Mouse (Mus musculus) skeletal muscle tissue, adult 2 months (tissue): ENCODE measurements around the gene Mrpl33.
"Not testable (repeated sequence)": the region's sequence is repeated elsewhere in the genome, so short reads cannot be mapped to it uniquely, and the experiment has no call there.

Source experiments
- DNase-seq: peaks from one replicate; pipeline ENCODE4 v3.0.0-alpha.2; 2012; ENCODE audit warnings: low read depth, low spot score

Mrpl33 gene

DNA sequence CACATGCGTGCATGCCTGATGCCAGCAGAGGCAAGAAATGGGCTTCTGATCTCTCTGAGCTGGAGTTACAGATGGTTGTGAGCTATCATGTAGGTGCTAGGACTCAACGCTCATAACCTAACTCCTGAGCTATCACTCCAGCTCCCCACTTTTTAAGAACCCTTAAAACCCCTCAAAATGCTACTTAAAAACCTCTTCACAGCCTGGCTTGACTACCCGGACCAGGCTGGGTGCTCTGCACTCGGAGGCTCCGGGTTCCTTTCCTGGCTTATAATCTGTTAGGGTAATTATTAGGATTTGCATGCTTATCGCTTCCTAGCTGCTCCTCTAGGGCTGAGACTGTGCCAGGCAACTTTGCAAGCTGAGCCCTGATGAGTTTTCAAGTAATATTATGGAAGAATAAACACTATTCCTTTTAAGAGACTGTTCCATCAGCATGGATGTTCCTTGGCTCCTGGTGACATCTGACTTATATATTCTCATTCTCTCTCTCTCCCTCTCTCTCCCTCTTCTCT, 752 bp downstream of the Mrpl33 start:
- no peak for DNase-seq

DNA sequence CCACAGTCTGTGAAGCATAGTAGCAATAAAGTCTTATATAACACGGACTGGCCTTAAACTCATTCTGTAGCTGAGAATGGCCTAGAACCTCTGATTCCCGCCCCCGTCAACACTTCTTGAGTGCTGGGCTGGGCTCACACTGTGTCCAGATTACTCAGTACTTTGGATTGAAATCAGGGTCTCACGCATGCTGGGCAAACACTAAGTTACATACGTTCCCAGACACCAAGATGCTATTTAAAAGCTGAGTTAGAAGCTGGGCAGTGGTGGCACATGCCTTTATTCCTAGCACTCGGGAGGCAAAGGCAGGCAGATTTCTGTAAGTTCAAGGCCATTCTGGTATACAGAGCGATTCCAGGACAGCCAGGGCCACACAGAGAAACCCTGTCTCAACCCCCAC, 1.4 kb downstream of the Mrpl33 start:
- no peak for DNase-seq

DNA sequence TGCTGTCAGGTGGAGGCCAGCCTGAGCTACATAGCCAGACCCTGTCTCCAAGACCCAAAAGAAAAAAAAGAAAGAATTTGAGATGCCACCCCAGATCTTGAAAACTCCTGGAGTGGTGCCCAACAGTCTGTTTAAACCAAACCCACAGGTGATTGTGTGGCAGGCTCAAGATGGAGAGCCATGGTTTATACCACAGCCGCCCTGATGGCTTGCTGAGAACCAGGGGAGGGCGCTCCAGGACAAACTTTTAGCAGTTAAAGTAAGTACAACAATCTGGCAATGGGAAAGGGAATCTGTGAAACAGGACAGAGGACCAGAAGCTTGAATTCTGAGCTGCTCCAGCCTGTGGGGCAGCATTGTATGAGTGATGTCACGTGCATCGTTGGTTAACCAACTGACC, 1.8 kb downstream of the Mrpl33 start:
- no peak for DNase-seq

GRCm38 (mm10) chr5:31599161-31599560, 2.4 kb downstream of the Mrpl33 start:
- DNase-seq: no peak

DNA sequence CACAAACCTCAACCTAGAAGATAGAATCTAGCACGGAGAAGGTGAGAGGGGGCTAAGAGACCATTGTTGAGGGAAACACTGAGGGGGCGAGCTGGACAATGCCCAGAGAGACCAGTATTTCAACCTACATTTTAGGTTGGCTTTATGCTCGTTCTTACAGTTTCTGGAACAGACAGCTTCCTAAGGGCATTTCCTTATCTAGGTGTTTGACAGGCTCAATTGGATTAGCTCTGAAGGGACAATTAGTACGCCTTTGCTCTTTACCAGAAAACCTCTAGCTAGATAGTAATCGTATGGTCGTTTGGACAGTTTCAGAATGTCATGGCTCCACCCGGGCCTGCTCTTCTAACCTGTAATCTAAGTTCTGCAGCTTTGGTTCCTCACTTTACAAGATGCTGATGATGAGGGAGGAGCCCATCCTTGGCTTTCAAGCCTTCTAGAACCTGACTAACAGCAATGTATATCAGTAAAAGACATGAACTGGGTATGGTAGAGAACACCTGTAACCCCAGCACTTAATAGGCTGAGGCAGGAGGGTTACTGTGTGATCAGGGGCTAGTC, 4.5 kb downstream of the Mrpl33 start:
- DNase-seq: no peak

DNA sequence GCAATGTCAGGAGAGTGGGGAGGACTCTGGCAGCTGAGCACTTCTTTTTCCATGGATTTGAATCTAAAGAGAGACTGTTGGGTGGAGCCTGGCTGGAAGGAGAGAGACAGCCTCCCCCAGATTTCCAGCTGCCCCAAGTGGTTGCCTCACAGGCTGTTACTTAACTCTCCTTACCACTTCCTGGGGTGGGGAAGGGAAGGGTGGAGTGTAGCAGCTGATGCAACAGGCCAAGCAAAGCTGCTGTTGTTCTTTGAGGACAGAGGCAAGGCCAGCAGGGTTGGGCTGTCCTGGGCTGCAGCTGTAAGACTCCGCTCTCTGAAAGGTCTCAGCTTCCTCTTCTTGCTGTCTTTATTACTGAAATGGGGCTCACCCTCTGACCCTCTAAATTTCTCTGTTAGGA, 5.6 kb downstream of the Mrpl33 start:
- peak; percentile 94 for DNase-seq

GRCm38 (mm10) chr5:31603766-31604165, 7.0 kb downstream of the Mrpl33 start:
- no peak for DNase-seq

DNA sequence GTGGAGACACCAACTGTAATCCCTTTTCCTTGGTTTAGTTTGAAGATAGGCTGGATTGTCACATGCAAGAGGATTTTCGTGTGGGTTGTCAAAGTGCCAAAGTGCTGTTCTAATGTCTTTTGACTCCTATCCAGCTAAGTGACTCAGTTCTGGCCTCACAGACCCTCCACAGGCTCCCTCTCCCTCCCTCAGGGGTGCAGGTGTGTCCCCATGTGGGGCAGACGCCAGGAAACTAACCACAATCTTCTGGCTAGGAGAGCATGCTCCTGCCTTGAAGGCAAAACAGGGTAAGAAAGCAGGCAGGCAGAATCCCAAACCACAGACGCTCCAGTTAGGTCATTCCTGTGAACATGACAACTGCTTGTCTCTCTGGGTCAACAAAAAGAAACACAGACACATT, 9.4 kb downstream of the Mrpl33 start:
- DNase-seq: peak; percentile 90

DNA sequence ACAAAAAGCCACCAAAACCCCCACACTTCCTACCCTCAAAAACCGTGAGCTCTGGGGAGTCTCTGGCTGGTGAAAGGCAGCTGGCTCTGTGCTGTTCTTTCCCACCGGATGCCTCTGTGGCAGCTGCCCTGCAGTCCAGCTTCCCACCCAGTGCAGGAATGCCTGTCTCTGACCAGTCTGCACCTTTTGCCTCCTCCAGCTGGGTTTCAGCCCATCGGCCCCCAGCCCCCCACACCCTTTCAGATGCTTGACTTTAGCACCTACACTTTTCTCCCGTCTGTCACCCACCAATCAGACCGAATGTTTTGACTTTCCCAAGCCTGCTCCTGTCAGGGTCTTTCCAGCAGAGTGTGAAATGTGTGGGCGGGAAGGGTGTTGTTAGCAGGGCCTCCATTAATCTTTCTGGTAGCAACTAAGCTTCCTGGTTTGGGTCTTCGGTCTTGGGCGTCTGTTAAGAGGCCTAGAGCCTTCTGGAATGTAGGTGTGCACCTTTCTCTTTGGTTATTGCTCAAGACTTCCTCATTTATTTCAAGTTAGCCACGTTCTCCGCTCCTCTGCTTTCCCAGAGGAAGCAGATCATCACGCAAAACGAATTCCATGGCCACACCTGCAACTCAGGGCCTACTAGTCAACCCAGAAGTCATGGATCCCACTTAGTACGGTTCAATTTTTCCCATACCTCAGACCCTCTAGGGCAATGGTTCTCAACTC, 13.8 kb downstream of the Mrpl33 start:
- DNase-seq: no peak

GRCm38 (mm10) chr5:31611186-31611585, 14.5 kb downstream of the Mrpl33 start:
- no peak for DNase-seq

DNA sequence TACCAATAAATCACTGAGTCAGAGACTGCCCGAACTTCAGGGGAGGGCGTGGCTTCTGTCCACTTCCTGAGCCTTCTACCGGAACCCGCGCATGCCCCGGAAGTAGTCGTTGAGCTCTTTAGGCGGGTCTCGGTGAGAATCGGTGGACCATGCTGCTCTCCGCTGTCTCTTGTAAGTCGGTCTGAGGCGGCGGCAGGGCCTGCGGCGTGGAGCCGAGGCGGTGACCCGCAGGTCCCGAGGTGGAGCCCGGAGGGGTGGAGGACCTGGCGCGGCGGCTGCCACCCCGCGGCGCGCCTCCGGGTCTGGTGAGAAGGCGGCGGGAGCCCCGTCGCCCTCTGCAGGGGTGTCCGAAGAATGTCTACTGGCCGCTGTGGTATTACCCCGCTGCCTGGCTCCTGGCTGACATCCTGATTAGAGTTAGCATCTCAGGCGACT, 17.1 kb downstream of the Mrpl33 start:
- peak; percentile 82 for DNase-seq

DNA sequence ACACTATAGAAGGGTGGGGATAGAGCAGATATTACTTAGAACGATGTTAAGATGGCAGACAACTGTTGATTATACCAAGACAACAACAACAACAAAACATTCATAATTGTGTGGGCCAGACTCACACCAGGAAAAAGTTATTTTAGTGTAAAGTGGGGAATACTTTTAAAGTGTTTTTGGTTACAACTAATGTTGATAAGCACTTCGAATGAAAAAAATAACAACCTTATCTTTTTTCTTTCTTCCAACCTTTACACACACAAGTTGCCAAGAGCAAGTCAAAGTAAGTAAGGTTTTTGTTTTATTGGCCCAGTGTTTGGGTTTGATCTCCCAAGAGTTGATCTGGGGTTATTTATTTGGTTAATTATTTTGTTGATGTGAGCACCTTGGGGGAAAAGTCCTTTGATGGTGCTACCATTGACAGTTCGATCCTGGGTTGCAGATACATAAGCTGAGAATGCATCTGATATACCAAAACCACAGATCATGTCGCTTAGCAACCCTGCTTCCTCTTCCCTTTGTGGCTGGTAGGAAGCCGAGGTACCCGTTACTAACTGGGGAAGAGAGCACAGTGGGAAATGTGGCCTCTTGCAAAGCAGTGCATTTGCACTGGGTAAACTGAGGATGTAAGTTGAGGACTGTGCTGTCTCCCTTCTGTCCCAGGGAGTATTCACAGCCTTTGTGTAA, 17.7 kb downstream of the Mrpl33 start:
- no peak for DNase-seq

DNA sequence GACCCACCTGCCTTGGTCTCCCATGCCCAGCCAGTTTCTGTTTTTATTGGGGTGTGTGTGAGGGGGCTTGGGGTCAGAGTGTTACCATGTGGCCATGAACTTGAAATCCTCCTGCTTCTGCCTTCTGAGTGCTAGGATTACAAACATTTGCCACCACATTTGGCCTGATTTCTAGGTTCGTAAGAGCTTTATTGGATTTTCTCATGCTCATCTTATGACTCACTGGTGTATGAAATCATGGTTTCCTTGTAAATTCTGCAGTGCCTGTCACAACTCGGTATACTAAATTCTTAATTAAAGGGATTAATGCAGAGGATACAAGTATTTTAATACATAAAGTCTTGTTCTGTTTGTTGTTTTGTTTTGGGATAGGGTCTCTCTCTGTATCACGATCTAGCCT, 23.6 kb downstream of the Mrpl33 start:
- DNase-seq: no peak

DNA sequence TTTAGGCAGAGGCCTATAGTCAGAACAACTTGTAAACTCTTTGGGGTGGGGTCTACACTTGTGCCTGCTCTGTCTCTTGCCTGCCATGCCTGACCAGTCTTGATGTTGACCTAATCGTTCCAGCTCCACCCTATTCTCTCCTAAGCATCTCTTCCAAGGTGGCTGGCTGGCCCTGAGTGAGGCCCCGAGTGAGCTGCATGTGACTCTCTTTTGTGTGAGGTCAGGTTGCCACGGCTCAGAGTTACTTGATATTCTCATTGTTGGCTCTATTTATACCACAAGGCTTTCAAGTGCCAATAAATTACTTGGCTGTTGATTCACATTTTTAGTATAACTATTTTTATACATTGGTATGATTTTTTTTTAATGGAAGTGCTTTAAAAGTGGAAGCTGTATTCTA, 30.4 kb downstream of the Mrpl33 start:
- DNase-seq: no peak

DNA sequence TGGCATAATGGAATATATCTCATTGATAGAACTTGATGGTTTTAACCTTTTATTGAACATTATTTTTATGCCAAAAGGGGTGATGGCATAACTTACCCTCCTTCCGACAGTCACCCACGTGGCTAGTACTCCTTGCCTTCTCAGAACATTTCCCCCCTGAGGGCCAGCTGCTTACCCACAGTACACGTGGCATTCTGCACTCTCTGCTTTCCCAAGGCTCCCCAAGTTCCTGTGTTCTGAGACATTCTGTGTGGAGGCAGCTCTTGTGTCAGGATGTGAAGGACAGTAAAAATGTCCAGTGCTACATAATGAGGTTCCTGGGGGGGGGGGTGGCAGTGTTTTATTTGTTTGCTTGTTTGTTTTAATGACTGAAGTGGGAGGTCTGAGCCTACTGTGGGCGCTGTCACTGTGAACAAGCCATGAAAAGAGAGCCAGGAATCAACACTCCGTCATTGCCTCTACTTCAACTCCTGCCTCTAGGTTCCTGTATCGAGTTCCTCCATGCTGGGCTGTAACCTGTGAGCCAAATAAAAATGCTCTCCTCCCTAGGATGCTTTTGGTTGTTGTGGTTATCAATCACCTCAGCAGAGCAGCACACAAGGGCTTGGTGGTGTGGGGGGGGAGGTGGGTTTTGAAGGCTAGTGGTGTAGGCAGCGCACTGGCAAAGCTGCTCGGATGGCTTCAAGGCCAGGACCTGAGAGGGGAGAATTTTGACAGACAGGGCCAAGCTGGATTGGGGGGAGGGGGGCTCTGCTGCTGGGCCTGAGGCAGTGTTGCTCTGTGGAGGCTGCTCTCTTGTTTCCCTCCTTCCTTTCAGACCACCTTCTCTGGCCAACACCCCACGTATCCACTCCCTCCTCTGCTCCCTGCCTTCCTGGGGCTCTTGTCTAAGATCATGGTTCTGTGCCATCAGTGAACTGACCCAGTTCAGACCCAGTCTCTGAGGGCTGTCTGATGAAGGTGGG, 31.1 kb downstream of the Mrpl33 start:
- no peak for DNase-seq

DNA sequence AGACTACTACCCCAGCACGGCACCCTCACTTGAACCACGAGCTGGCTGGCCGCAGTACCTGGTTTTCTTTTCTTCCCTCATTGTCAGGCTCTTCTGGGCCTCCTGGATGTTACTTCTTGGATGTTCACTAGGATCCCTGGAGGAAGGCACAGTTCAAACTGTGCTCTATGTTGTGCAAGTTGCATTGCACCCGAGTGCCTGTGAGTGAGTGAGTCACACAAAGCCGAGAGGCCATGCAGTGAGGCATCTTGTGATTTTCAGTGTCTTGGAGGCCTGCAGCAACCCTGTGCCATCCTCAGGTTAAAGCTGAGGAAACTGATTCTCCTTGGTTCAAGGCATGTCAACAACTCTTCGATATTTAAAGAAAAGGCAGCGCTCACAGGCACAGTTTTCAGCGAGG, 31.8 kb downstream of the Mrpl33 start:
- DNase-seq: no peak

- peak; percentile 50 for DNase-seq
Observed at GRCm38 (mm10) chr5:31630064-31630463, 33.3 kb downstream of the Mrpl33 start.

DNA sequence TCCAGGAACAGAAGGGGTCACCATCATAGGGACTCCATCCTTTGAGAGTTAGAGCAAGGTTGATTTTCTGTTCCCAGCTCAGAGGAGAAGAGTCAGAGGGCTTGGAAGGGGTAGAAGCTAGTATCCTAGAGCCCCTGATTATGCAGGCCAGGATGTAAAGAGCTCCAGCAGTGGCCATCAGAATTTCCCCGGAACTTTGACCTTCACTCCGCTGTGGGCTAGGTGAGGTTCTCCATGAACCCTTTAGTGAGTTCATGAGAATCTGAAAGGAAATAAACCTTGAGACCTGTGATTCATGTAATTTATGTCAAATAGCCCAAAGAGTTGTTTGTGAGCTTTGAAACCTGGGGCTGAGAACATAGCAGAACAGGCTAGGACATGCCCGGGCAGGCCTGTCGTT, 34.4 kb downstream of the Mrpl33 start:
- DNase-seq: not testable (repeated sequence)

DNA sequence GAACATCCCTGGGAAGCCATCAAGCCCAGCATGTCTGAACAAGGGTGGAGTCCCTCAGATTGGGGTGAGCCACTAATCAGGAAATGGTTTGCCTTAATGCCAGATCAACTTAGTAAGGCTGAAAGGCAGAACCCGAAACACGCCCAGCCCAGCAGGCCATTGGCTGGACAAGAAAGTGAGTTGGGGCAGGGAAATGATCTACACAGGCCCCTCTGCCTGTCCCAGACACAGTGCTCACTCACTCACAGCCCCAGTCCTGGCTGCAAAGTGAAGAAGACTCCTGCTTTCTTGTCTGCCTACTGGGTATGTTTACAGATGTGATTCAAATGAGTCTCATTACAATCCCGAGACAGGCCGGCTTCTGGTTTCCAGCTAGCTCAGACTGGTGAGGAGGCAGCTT, 37.4 kb downstream of the Mrpl33 start:
- no peak for DNase-seq

- DNase-seq: no peak
Observed at GRCm38 (mm10) chr5:31634679-31635078, 37.9 kb downstream of the Mrpl33 start.

DNA sequence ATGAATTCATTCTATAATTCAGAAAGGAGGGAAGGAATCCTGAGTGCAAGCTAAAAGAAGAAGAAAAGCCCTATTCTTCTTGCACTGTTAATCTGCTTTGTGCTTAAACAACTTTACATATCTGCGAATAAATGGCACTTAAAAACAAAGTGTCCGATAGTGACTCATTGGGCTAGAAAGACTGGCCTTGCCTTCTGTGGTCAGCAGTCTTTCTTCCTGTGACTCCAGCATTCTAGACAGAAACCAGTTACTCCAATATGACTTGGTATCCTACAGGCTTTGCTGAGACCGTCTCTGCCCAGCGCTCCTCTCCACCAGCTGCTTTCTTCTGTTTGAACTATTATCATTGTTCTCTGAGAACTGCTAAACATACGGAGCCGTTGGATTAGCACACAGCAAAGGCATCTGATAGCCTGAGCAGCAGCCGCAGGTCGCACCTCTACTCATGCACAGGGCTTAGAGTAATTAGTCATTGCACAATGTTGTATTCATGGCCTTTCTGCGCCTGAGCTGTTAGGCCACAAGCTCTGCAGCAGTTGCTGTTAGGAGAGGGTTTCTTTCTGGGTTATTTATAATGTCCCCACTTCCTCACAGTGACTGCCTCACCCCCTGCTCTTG, 40.0 kb downstream of the Mrpl33 start:
- no peak for DNase-seq
